In genomic region chr7:46860996-46861395, GRCm38 (mm10) we compare ENCODE assay signal across 25 mouse cellular contexts. TPM values are rescaled to one million over a fixed set of nuclear protein-coding genes. Genes with fewer than 3 reads are reported as not detected.
DNase-seq lines count a peak whose midpoint lies in the region; ATAC-seq lines count a peak whose summit lies in the region.
"Had no signal": no experiment of that assay in that cellular context is flagged by ENCODE, and none has a peak within 500 bp of the region (broad histone marks: within the 10 kb centered on the region; RNA-seq: fewer than 3 reads in every experiment).

Gene Ldhc, plus strand, starts transcription at chr7:46861203.

- ATAC-seq in kidney, embryonic 14.5 days (ENCODE audit: low FRiP score, low TSS enrichment): 0 out of 2 replicates have a peak, but pooled peaks have one; percentile 24
- ATAC-seq in monocyte, adult 5-6 weeks (replicated peaks; ENCODE audit: insufficient number of reproducible peaks, low FRiP score, low TSS enrichment, poor library complexity, severe bottlenecking): no peak
- no peak for ATAC-seq in forebrain, embryonic 12.5 days (ENCODE audit: low FRiP score)
- ATAC-seq: activated CD4-positive, CD25-positive, alpha-beta regulatory T cell, adult 4 months; CD4-positive, CD25-positive, alpha-beta regulatory T cell, adult 4 months; forebrain, embryonic 14.5 days; forebrain, embryonic 16.5 days; Patski had no signal

- no peaks in the 10 kb centered on the region for H3K27me3 ChIP-seq in kidney, embryonic 14.5 days (ENCODE audit: control insufficient read depth, insufficient read depth, low read length)
- no peaks in the 10 kb centered on the region for H3K27me3 ChIP-seq in forebrain, embryonic 12.5 days
- H3K27me3 ChIP-seq: CH12.LX; embryonic facial prominence, embryonic 12.5 days; Patski had no signal

- H3K27ac ChIP-seq in kidney, embryonic 14.5 days (ENCODE audit: low read depth, low read length): no peak within 1 kb of the TSS
- H3K27ac ChIP-seq in forebrain, embryonic 12.5 days: no peak within 1 kb of the TSS
- H3K27ac ChIP-seq: embryonic facial prominence, embryonic 10.5 days; embryonic facial prominence, embryonic 12.5 days had no signal

- no peak within 1 kb of the TSS for H3K4me2 ChIP-seq in kidney, embryonic 14.5 days (replicated peaks; ENCODE audit: low read depth, low read length)
- no peak within 1 kb of the TSS for H3K4me2 ChIP-seq in forebrain, embryonic 12.5 days
- H3K4me2 ChIP-seq: embryonic facial prominence, embryonic 12.5 days had no signal

- no peak for DNase-seq in kidney, adult 11 months
- peak; percentile 62 for DNase-seq in R1 (ENCODE audit: low read depth, low spot score)
- DNase-seq in retina, embryonic 14.5 days (ENCODE audit: low spot score): no peak
- DNase-seq: adrenal gland, adult 8-10 months; adrenal gland, postnatal 14 days; adrenal gland, postnatal 36 days; B cell, adult 2 months; cerebellum, adult 11-12 months; cerebellum, adult 2 months; cerebellum, adult 9-10 months; cerebellum, postnatal 10 days; cerebellum, postnatal 25 days had no signal

- no peak within 1 kb of the TSS for H3K4me3 ChIP-seq in kidney, embryonic 14.5 days (ENCODE audit: low read length)
- no peak within 1 kb of the TSS for H3K4me3 ChIP-seq in forebrain, embryonic 12.5 days (replicated peaks)
- H3K4me3 ChIP-seq: embryonic facial prominence, embryonic 10.5 days; embryonic facial prominence, embryonic 12.5 days had no signal

- no peak within 1 kb of the TSS for H3K9ac ChIP-seq in kidney, embryonic 14.5 days (ENCODE audit: low read depth, low read length)
- H3K9ac ChIP-seq in forebrain, embryonic 12.5 days: no peak within 1 kb of the TSS
- H3K9ac ChIP-seq: embryonic facial prominence, embryonic 12.5 days had no signal

- no peaks in the 10 kb centered on the region for H3K9me3 ChIP-seq in kidney, embryonic 14.5 days (ENCODE audit: control insufficient read depth, low read length)
- no peaks in the 10 kb centered on the region for H3K9me3 ChIP-seq in forebrain, embryonic 12.5 days
- H3K9me3 ChIP-seq: embryonic facial prominence, embryonic 10.5 days; embryonic facial prominence, embryonic 12.5 days had no signal

- 40% methylated on average over 10 of the region's 10 CpGs for WGBS in kidney, embryonic 14.5 days
- WGBS in forebrain, embryonic 12.5 days: 42% methylated on average over 10 of the region's 10 CpGs

- H3K36me3 ChIP-seq in kidney, embryonic 14.5 days (ENCODE audit: control insufficient read depth, insufficient read depth, low read length): peaks cover 5% of the 10 kb centered on the region
- peaks cover under 1% of the 10 kb centered on the region; the same call in 1 of the 2 replicates for H3K36me3 ChIP-seq in forebrain, embryonic 12.5 days (replicated peaks)

- H3K4me1 ChIP-seq in kidney, embryonic 14.5 days (ENCODE audit: control insufficient read depth, insufficient read depth, low read length): no peaks in the 10 kb centered on the region
- H3K4me1 ChIP-seq in forebrain, embryonic 12.5 days: no peaks in the 10 kb centered on the region
- H3K4me1 ChIP-seq: embryonic facial prominence, embryonic 10.5 days; embryonic facial prominence, embryonic 12.5 days had no signal

RNA-seq across cellular contexts. Expression of gene Ldhc, which starts in this region (rescaled TPM):
- not detected in 2 replicates for polyA plus RNA-seq in kidney, embryonic 14.5 days (2014; fragmentation: Nextera tagmentation; extraction: Ambion mirVana)
- 0.39 to 13.0 TPM (median 3.9 TPM) in 3 replicates for total RNA-seq in monocyte, adult 5-6 weeks (2017)
- not detected in 2 replicates for polyA plus RNA-seq in forebrain, embryonic 12.5 days (2016; fragmentation: Nextera tagmentation; extraction: Ambion mirVana)
- total RNA-seq: adrenal gland, adult 18-20 months; adrenal gland, adult 8-10 months; adrenal gland, postnatal 14 days; adrenal gland, postnatal 36 days; CH12.LX; G1E had no signal
- polyA plus RNA-seq: activated CD4-positive, CD25-positive, alpha-beta regulatory T cell, adult 4 months; CD4-positive, CD25-positive, alpha-beta regulatory T cell, adult 4 months; cerebellum, adult 2 months; embryonic facial prominence, embryonic 12.5 days; forebrain, embryonic 14.5 days; G1E; Patski had no signal

Comparison
In these comparisons a context has a peak if more than half of its experiments do, and no peak if none do; other contexts are left out.
1. Peak in ATAC-seq in kidney, embryonic 14.5 days; RNA of the gene not detected or under 1 TPM.